Mouse (Mus musculus): Measurements from ENCODE around the gene Gm11032. TPM values are rescaled to one million over a fixed set of nuclear protein-coding genes. Genes with fewer than 3 reads are reported as not detected.
A peak's percentile ranks its signal among the peaks of the same experiment; 100 is the strongest.

Gene Gm11032
- polyA plus RNA-seq, 1 experiment, result not detected

DNA sequence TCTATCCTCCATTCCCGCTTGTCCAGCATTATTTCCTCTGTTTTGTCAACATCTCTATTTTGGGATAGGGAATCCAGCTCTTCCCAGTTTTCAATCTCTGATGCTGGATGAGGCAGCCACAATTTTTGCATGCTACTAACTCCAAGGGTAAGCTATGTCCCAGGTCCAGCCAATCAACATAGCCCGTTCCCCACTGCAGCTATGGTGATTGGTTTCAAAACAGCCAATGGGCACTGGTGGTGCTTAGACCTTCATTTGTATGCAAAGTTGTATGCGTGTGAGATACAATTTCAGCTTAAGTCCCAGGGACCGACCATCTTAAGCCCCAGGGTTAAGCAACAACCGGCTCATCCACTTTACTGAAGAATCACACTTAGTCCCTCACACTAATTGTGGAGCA is 3.1 kb downstream of the Gm11032 start:
- H3K27ac ChIP-seq (ENCODE audit: insufficient read depth, low read depth, low read length), result no peak overlapping the region
- H3K4me3 ChIP-seq (ENCODE audit: low read depth, low read length), result no peak overlapping the region
- no peaks in the 10 kb centered on the region for H3K27me3 ChIP-seq (ENCODE audit: control insufficient read depth, insufficient read depth, low read length)
- no peak for TF ChIP-seq POLR2A (IDR thresholded peaks at IDR 0.05; ENCODE audit: low read depth, low read length)
- TF ChIP-seq CTCF (IDR thresholded peaks at IDR 0.05; ENCODE audit: extremely low read depth, insufficient read length, insufficient replicate concordance, low read depth, low read length), result no peak
- WGBS, result 69% methylated on average over 5 of the region's 5 CpGs
- H3K4me1 ChIP-seq (ENCODE audit: control insufficient read depth, insufficient read depth, insufficient read length, low read length), result no peaks in the 10 kb centered on the region
- H3K36me3 ChIP-seq (ENCODE audit: control insufficient read depth, insufficient read depth, low read length), result no peaks in the 10 kb centered on the region

DNA sequence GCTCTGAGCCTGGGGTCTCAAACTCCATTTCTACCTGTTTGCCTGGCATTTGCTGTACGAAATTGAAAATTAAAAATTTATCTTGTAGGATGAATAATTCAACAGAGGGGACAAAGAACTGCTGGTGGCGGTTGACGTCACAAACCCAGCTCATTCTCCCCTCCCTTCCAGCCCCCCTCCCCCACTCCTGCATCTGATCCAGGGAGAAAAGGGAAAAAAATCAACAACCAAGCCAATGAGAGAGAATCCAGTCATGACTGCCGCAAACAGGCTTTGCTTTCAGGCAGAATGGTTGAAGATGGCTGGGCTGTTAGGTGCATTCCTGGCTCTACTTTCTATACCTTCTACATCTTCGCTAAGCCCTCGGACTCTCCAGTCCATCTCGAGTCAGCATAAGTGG is 6.1 kb downstream of the Gm11032 start:
- 82% methylated on average over 7 of the region's 7 CpGs for WGBS

DNA sequence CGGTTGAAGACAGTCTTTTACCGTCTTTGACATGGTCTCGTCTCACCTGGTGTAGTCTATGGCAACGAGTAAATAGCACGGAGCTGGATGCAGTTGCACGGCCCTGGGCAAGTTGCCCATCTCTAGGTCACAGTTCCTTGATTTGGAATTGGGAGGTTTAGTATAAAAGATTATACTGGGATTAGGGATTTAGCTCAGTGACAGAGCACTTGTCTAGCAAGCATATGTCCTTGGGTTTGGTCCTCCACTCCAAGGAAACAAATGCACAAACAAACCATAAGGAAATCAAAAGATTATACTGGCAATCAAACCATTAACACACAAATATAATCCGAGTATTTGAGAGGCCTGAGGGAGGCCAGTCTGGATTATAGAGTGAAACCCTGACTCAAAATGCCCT is 7.8 kb downstream of the Gm11032 start:
- no peak for TF ChIP-seq CTCF (IDR thresholded peaks at IDR 0.05; ENCODE audit: extremely low read depth, insufficient read length, insufficient replicate concordance, low read depth, low read length)
- no peak for TF ChIP-seq POLR2A (IDR thresholded peaks at IDR 0.05; ENCODE audit: low read depth, low read length)
- Histone ChIP-seq H3K27me3 (ENCODE audit: control insufficient read depth, insufficient read depth, low read length) (no peaks in the 10 kb centered on the region), H3K27ac (ENCODE audit: insufficient read depth, low read depth, low read length) (no peak overlapping the region), H3K36me3 (ENCODE audit: control insufficient read depth, insufficient read depth, low read length) (no peaks in the 10 kb centered on the region), H3K4me1 (ENCODE audit: control insufficient read depth, insufficient read depth, insufficient read length, low read length) (no peaks in the 10 kb centered on the region), H3K4me3 (ENCODE audit: low read depth, low read length) (no peak overlapping the region)
- 59% methylated on average over 7 of the region's 7 CpGs for WGBS

More for the DNA sequence above, 6.1 kb downstream of the Gm11032 start:
- H3K27me3 ChIP-seq (ENCODE audit: control insufficient read depth, insufficient read depth, low read length), result no peaks in the 10 kb centered on the region
- TF ChIP-seq CTCF (IDR thresholded peaks at IDR 0.05; ENCODE audit: extremely low read depth, insufficient read length, insufficient replicate concordance, low read depth, low read length), result no peak
- TF ChIP-seq POLR2A (IDR thresholded peaks at IDR 0.05; ENCODE audit: low read depth, low read length), result no peak
- H3K4me3 ChIP-seq (ENCODE audit: low read depth, low read length), result no peak overlapping the region
- H3K4me1 ChIP-seq (ENCODE audit: control insufficient read depth, insufficient read depth, insufficient read length, low read length), result no peaks in the 10 kb centered on the region
- H3K27ac ChIP-seq (ENCODE audit: insufficient read depth, low read depth, low read length), result no peak overlapping the region
- no peaks in the 10 kb centered on the region for H3K36me3 ChIP-seq (ENCODE audit: control insufficient read depth, insufficient read depth, low read length)

DNA sequence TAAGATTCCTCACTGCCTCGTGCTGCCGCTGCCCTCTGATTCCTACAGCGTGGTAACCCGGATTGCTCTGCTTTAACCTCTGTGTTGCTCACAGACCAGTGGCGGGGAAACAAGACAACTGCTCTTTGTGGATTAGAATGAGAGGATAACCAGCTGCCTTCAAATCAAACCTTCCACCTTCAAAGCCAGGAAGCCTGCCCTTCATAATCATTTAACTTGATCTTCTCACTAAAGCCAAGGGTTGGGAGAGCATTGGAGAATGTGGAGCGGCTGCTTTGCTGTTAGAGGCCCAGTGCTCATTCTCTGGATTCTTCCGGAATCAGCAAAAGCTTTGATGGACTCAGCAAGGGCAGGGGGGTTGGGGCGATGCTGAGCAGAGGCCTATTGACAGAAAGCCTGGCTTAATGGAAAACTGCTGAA is 10.0 kb downstream of the Gm11032 start:
- 66% methylated on average over 8 of the region's 8 CpGs for WGBS
- H3K27me3 ChIP-seq (ENCODE audit: control insufficient read depth, insufficient read depth, low read length), result no peaks in the 10 kb centered on the region
- H3K36me3 ChIP-seq (ENCODE audit: control insufficient read depth, insufficient read depth, low read length), result no peaks in the 10 kb centered on the region
- H3K27ac ChIP-seq (ENCODE audit: insufficient read depth, low read depth, low read length), result no peak overlapping the region
- no peak overlapping the region for H3K4me3 ChIP-seq (ENCODE audit: low read depth, low read length)
- TF ChIP-seq CTCF (IDR thresholded peaks at IDR 0.05; ENCODE audit: extremely low read depth, insufficient read length, insufficient replicate concordance, low read depth, low read length), result no peak
- no peak for TF ChIP-seq POLR2A (IDR thresholded peaks at IDR 0.05; ENCODE audit: low read depth, low read length)
- H3K4me1 ChIP-seq (ENCODE audit: control insufficient read depth, insufficient read depth, insufficient read length, low read length), result no peaks in the 10 kb centered on the region

DNA sequence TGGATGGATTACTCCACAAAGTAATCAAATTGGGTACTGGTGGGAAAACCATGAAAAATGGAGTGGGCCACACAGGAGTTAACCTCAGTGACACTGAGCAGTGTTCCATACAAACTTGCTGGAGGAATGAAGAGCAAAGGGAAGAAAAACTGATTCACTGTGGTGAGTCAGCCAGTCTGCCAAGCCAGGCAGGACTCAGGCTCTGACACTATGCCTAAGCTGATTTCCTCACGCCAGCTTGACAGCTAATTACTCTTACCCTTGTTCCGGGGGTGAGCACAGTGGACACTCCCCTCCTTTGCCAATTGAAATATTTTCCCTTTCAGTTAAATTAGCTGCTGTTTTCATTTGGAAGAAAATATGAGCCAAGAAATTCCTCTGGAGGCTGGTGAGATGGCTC is 13.6 kb downstream of the Gm11032 start:
- H3K36me3 ChIP-seq (ENCODE audit: control insufficient read depth, insufficient read depth, low read length), result no peaks in the 10 kb centered on the region
- TF ChIP-seq CTCF (IDR thresholded peaks at IDR 0.05; ENCODE audit: extremely low read depth, insufficient read length, insufficient replicate concordance, low read depth, low read length), result no peak
- TF ChIP-seq POLR2A (IDR thresholded peaks at IDR 0.05; ENCODE audit: low read depth, low read length), result no peak
- no peak overlapping the region for H3K27ac ChIP-seq (ENCODE audit: insufficient read depth, low read depth, low read length)
- no peaks in the 10 kb centered on the region for H3K27me3 ChIP-seq (ENCODE audit: control insufficient read depth, insufficient read depth, low read length)
- H3K4me1 ChIP-seq (ENCODE audit: control insufficient read depth, insufficient read depth, insufficient read length, low read length), result peaks cover 5% of the 10 kb centered on the region; the same call in 1 of the 2 replicates
- 69% methylated on average over 2 of the region's 2 CpGs for WGBS
- H3K4me3 ChIP-seq (ENCODE audit: low read depth, low read length), result no peak overlapping the region

DNA sequence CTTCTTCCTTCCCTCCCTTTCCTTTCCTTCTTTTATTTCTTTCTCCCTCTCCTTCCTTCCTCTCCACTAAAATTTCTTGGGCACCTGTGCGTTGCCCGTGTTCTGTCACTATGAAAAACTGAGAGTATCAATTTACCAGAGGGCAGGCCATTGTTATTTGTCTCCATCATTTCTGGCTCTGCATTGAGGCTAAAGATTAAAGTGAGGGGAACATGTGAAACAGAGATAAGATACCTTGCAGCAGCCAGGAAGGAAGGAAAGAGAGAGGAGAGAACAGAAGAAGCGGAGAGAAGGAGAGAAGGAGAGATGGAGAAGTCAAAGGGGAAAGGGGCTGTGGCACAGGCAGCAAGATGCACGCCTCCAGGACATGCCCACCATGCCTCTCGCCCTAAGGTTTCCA is 14.5 kb downstream of the Gm11032 start:
- Histone ChIP-seq H3K27ac (ENCODE audit: insufficient read depth, low read depth, low read length) (no peak overlapping the region), H3K4me3 (ENCODE audit: low read depth, low read length) (no peak overlapping the region), H3K27me3 (ENCODE audit: control insufficient read depth, insufficient read depth, low read length) (no peaks in the 10 kb centered on the region), H3K4me1 (ENCODE audit: control insufficient read depth, insufficient read depth, insufficient read length, low read length) (peaks cover 11% of the 10 kb centered on the region; the same call in 1 of the 2 replicates), H3K36me3 (ENCODE audit: control insufficient read depth, insufficient read depth, low read length) (no peaks in the 10 kb centered on the region)
- TF ChIP-seq POLR2A (IDR thresholded peaks at IDR 0.05; ENCODE audit: low read depth, low read length) (no peak), CTCF (IDR thresholded peaks at IDR 0.05; ENCODE audit: extremely low read depth, insufficient read length, insufficient replicate concordance, low read depth, low read length) (no peak)
- WGBS, result 71% methylated on average over 5 of the region's 5 CpGs

DNA sequence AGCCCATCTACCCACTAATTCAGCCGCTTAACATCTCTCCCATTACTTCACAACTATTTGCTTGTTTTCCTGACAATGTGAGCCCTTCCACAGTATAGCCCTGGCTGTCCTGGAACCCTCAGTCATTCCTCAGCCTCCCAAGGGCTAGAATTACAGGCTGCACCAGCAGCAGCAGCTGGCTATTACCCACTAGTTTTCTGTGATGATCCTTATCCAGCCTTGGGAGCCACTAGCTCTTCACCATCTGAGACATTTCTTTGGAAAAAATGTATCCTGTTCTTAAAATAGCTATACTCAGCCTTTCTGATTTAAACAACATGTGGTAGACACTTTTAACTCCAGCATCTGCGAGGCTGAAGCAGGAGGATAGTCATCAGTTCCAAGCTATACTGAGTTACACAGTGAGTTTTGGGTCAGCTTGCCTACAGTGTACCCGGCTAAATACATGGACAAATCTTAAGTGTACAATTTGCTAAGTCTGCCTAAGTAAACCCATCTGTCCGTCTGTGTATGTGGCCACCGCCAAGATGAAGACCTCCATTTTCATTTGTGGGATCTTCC is 17.0 kb downstream of the Gm11032 start:
- no peaks in the 10 kb centered on the region for H3K27me3 ChIP-seq (ENCODE audit: control insufficient read depth, insufficient read depth, low read length)
- peaks cover 8% of the 10 kb centered on the region; the same call in 1 of the 2 replicates for H3K36me3 ChIP-seq (ENCODE audit: control insufficient read depth, insufficient read depth, low read length)
- peaks cover 11% of the 10 kb centered on the region; the same call in 1 of the 2 replicates for H3K4me1 ChIP-seq (ENCODE audit: control insufficient read depth, insufficient read depth, insufficient read length, low read length)
- H3K27ac ChIP-seq (ENCODE audit: insufficient read depth, low read depth, low read length), result peak overlapping the region; percentile 66
- WGBS, result 47% methylated on average over 5 of the region's 5 CpGs
- no peak overlapping the region for H3K4me3 ChIP-seq (ENCODE audit: low read depth, low read length)
- TF ChIP-seq POLR2A (IDR thresholded peaks at IDR 0.05; ENCODE audit: low read depth, low read length) (no peak), CTCF (IDR thresholded peaks at IDR 0.05; ENCODE audit: extremely low read depth, insufficient read length, insufficient replicate concordance, low read depth, low read length) (no peak)

All from small intestine, adult 2 months (tissue).